Mouse (Mus musculus): Measurements from ENCODE around the gene Smap1.

DNA sequence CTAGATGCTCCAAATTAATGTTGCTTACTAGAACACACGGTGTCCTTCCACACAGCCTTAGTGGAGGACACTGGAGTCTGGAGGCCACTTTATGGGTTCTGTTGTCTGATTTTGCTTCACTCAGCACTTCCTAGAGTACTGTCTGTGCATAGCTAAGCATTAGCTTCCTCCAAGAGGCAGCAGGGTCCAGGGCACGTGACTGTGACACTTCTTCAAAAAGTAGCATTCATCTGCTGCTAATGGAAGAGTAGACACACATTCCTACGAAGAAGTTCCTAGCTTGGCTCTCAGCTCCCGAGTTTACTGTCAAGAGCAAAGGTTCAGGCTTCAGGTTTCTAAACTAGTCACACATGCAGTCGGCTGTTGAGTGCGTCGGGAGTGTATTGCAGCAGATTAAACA is 78.3 kb downstream of the Smap1 start:
- TF ChIP-seq CTCF (IDR thresholded peaks at IDR 0.05; ENCODE audit: low read depth): no peak
- TF ChIP-seq EP300 (IDR thresholded peaks at IDR 0.05; ENCODE audit: low read depth): no peak

Data from heart, postnatal 0 days (tissue).